Mouse (Mus musculus) liver, embryonic 11.5 days (tissue): ENCODE measurements around the gene Ffar2. TPM values are rescaled to one million over a fixed set of nuclear protein-coding genes. Genes with fewer than 3 reads are reported as not detected.

Experiments used
- ATAC-seq: fragments of 200-750 bp; cut with Nextera tagmentation; replicated peaks from 2 replicates; pipeline ENCODE4 v1.8.0; 2017; ENCODE audit warnings: moderate number of reproducible peaks, mild to moderate bottlenecking, moderate TSS enrichment, moderate library complexity; ENCODE audit not compliant: low FRiP score
- DNase-seq: peaks from one replicate; pipeline ENCODE4 v3.0.0-alpha.2; 2017; ENCODE audit warnings: low spot score
- H3K27ac ChIP-seq: fragments of 300-500 bp; sonication (generic); 2 replicates; pipeline ENCODE4 v1.5.1; 2014; ENCODE audit warnings: mild to moderate bottlenecking, low read depth, low read length, control low read depth
- H3K27me3 ChIP-seq: fragments of 300-500 bp; sonication (generic); replicated peaks from 2 replicates; pipeline ENCODE4 v1.6.1; 2014; ENCODE audit warnings: low read length, mixed read lengths; ENCODE audit not compliant: control insufficient read depth, insufficient read depth
- H3K36me3 ChIP-seq: fragments of 300-500 bp; sonication (generic); 2 replicates; pipeline ENCODE4 v1.6.1; 2014; ENCODE audit warnings: mild to moderate bottlenecking, low read length, moderate library complexity, mixed read lengths; ENCODE audit not compliant: control insufficient read depth, insufficient read depth
- H3K4me1 ChIP-seq: fragments of 300-500 bp; sonication (generic); replicated peaks from 2 replicates; pipeline ENCODE4 v1.6.1; 2014; ENCODE audit warnings: low read length, mixed read lengths; ENCODE audit not compliant: control insufficient read depth, insufficient read depth
- H3K4me2 ChIP-seq: fragments of 300-500 bp; sonication (generic); 2 replicates; pipeline ENCODE4 v1.6.1; 2014; ENCODE audit warnings: mild to moderate bottlenecking, control low read depth, moderate library complexity
- H3K4me3 ChIP-seq: fragments of 300-500 bp; sonication (generic); 2 replicates; pipeline ENCODE4 v1.5.1; 2014; ENCODE audit warnings: low read depth, low read length, control low read depth
- H3K9ac ChIP-seq: fragments of 300-500 bp; sonication (generic); 2 replicates; pipeline ENCODE4 v1.6.1; 2014; ENCODE audit warnings: low read depth, low read length, control low read depth
- H3K9me3 ChIP-seq: fragments of 300-500 bp; sonication (generic); 2 replicates; pipeline ENCODE4 v1.6.1; 2016; ENCODE audit warnings: low read length, inconsistent platforms, mixed read lengths; ENCODE audit not compliant: control insufficient read depth
- WGBS: fragments of 180-500 bp; shearing (Covaris S2); extraction: QIAGEN DNeasy Blood & Tissue Kit; methylation state at CpG from one replicate; pipeline ENCODE4 v1.1.7; 2014; 5-methylcytosine and 5-hydroxymethylcytosine counted together
- polyA plus RNA-seq: library from polyadenylated mRNA; unstranded; fragments of >200 nt; fragmentation: Nextera tagmentation; extraction: Ambion mirVana; gene quantifications from 2 replicates; pipeline ENCODE4 v1.2.1, GENCODE M21; 2014

Ffar2 gene
- polyA plus RNA-seq, 1 experiment from 2014 or later, result 0.47 TPM

DNA sequence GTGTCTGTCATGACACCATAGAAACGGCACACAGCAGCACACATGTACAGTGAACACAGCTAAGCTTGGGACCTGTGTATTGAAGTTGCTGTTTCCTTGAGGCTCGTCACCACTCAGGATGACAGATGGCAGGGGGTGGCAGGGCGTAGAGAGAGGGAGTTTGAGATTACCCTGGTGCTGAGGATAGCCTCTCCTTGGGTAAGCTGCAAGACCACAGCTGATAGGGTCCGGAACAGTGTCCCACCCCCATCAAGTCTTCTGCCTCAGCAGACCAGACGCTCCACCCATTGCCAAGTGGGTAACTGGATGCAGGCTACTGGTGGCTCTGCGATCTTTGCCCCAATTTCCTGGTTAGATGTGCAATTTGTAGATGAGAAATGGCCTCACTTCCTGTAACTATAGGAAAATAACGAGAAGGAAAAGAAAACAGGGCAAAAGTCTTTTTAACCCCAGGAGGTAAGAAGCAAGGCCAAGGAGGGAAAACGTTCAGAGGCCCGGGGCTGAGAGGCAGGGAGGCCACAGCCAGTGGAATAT, 11.8 kb downstream of the Ffar2 start:
- Histone ChIP-seq H3K27me3 (no peaks in the 10 kb centered on the region), H3K9ac (no peak overlapping the region), H3K36me3 (no peaks in the 10 kb centered on the region), H3K4me3 (no peak overlapping the region), H3K4me2 (peak overlapping the region; percentile 10), H3K27ac (peak overlapping the region; percentile 68), H3K4me1 (peaks cover 9% of the 10 kb centered on the region), H3K9me3 (no peaks in the 10 kb centered on the region)
- no peak for DNase-seq
- peak; percentile 58 for ATAC-seq
- WGBS, result 24% methylated on average over 9 of the region's 9 CpGs

GRCm38 (mm10) chr7:30810319-30810718, 13.3 kb downstream of the Ffar2 start:
- 51% methylated on average over 6 of the region's 6 CpGs for WGBS
- Histone ChIP-seq H3K4me1 (peaks cover 9% of the 10 kb centered on the region), H3K4me3 (no peak overlapping the region), H3K27me3 (no peaks in the 10 kb centered on the region), H3K9ac (no peak overlapping the region), H3K36me3 (no peaks in the 10 kb centered on the region), H3K27ac (no peak overlapping the region), H3K9me3 (no peaks in the 10 kb centered on the region), H3K4me2 (no peak overlapping the region)
- ATAC-seq, result no peak
- no peak for DNase-seq

DNA sequence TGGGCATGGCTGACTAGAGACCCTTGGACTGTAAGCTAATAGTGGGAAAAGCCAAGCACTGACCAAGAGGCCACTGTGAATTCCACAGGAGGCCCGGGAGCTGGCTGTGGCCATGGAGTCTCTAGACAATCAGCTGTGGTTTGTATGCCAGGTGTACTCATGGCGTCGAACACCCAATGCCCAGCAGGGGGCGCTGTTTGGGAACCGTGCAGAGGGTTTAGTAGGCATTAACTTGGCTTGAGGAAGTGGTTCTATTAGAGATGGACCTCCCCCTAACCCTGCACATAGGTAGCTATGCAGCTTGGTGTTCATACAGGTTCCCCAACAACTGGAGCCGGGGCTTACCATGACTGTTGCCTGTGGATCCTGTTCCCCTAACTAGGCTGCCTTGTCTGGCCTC, 17.7 kb downstream of the Ffar2 start:
- 47% methylated on average over 6 of the region's 6 CpGs for WGBS
- DNase-seq, result no peak
- Histone ChIP-seq H3K9me3 (no peaks in the 10 kb centered on the region), H3K27me3 (no peaks in the 10 kb centered on the region), H3K4me3 (no peak overlapping the region), H3K4me2 (no peak overlapping the region), H3K9ac (no peak overlapping the region), H3K4me1 (no peaks in the 10 kb centered on the region), H3K36me3 (no peaks in the 10 kb centered on the region), H3K27ac (no peak overlapping the region)
- ATAC-seq, result no peak

GRCm38 (mm10) chr7:30804026-30804715, 19.4 kb downstream of the Ffar2 start:
- no peak overlapping the region for H3K4me3 ChIP-seq
- H3K9me3 ChIP-seq, result peaks cover 8% of the 10 kb centered on the region
- no peak overlapping the region for H3K4me2 ChIP-seq
- H3K27me3 ChIP-seq, result no peaks in the 10 kb centered on the region
- no peak overlapping the region for H3K9ac ChIP-seq
- no peak overlapping the region for H3K27ac ChIP-seq
- no peaks in the 10 kb centered on the region for H3K4me1 ChIP-seq
- WGBS, result 80% methylated on average over 9 of the region's 9 CpGs
- no peak for ATAC-seq
- DNase-seq, result no peak
- H3K36me3 ChIP-seq, result no peaks in the 10 kb centered on the region

GRCm38 (mm10) chr7:30803256-30803655, 20.3 kb downstream of the Ffar2 start:
- Histone ChIP-seq H3K4me1 (no peaks in the 10 kb centered on the region), H3K9me3 (peaks cover 8% of the 10 kb centered on the region), H3K4me2 (no peak overlapping the region), H3K27ac (no peak overlapping the region), H3K9ac (no peak overlapping the region), H3K27me3 (no peaks in the 10 kb centered on the region), H3K4me3 (no peak overlapping the region), H3K36me3 (no peaks in the 10 kb centered on the region)
- 90% methylated on average over 3 of the region's 3 CpGs for WGBS
- DNase-seq (no peak), ATAC-seq (no peak)

- H3K9ac ChIP-seq, result no peak overlapping the region
- H3K4me1 ChIP-seq, result no peaks in the 10 kb centered on the region
- H3K4me2 ChIP-seq, result no peak overlapping the region
- H3K36me3 ChIP-seq, result no peaks in the 10 kb centered on the region
- peaks cover 8% of the 10 kb centered on the region for H3K9me3 ChIP-seq
- no peak overlapping the region for H3K27ac ChIP-seq
- no peaks in the 10 kb centered on the region for H3K27me3 ChIP-seq
- ATAC-seq, result no peak
- DNase-seq, result no peak
- H3K4me3 ChIP-seq, result no peak overlapping the region
Observed at GRCm38 (mm10) chr7:30800653-30801052, 22.9 kb downstream of the Ffar2 start.

GRCm38 (mm10) chr7:30796790-30797189, 26.8 kb downstream of the Ffar2 start:
- H3K4me2 ChIP-seq, result no peak overlapping the region
- ATAC-seq (no peak), DNase-seq (no peak)
- no peaks in the 10 kb centered on the region for H3K27me3 ChIP-seq
- no peaks in the 10 kb centered on the region for H3K4me1 ChIP-seq
- H3K4me3 ChIP-seq, result no peak overlapping the region
- WGBS, result 85% methylated on average over 1 of the region's 1 CpGs
- no peaks in the 10 kb centered on the region for H3K36me3 ChIP-seq
- H3K27ac ChIP-seq, result no peak overlapping the region
- H3K9ac ChIP-seq, result no peak overlapping the region
- H3K9me3 ChIP-seq, result peaks cover 8% of the 10 kb centered on the region

DNA sequence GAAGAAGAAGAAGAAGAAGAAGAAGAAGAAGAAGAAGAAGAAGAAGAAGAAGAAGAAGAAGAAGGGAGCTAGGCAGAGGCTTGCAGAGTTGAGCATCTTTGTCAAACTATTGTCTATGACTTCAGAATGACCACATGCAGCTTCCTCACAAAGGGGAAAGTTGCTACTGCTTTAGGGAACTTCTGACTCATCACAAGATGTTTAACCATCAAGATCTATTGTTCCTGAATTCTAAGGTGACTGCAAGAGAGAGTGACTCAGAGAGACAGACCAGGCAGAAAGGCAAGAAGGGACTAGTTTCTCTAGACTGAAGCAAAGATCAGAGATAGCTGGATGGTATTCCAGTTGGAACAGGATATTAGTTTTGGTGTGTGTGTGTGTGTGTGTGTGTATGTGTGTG, 28.7 kb downstream of the Ffar2 start:
- H3K9me3 ChIP-seq, result no peaks in the 10 kb centered on the region; the same call in 1 of the 2 replicates
- ATAC-seq, result no peak
- no peaks in the 10 kb centered on the region for H3K4me1 ChIP-seq
- H3K4me3 ChIP-seq, result no peak overlapping the region
- H3K4me2 ChIP-seq, result no peak overlapping the region
- no peak overlapping the region for H3K27ac ChIP-seq
- no peak for DNase-seq
- no peaks in the 10 kb centered on the region for H3K27me3 ChIP-seq
- no peak overlapping the region for H3K9ac ChIP-seq
- no peaks in the 10 kb centered on the region for H3K36me3 ChIP-seq

DNA sequence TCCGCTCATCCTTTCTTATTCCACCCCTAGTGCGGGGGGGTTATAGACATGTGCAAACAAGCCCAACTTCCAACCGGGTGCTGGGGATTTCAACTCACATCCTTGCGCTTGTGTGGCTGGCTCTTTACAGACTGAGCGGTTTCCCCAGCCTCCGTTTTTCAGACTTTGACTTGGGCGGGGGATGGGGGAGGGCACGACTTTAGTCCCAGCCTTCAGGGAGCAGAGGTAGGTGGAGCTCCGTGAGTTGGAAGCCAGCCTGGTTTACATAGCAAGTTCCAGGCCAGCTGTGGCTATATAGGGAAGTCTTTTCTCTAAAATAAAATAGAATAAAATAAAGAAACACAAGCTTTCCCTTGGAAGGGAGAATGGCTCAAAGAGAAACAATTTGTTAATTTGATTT, 31.7 kb downstream of the Ffar2 start:
- DNase-seq, result no peak
- no peaks in the 10 kb centered on the region for H3K4me1 ChIP-seq
- no peaks in the 10 kb centered on the region for H3K36me3 ChIP-seq
- no peak overlapping the region for H3K27ac ChIP-seq
- H3K4me3 ChIP-seq, result no peak overlapping the region
- no peaks in the 10 kb centered on the region for H3K9me3 ChIP-seq
- no peak for ATAC-seq
- 14% methylated on average over 9 of the region's 9 CpGs for WGBS
- H3K27me3 ChIP-seq, result peaks cover 2% of the 10 kb centered on the region; the same call in 1 of the 2 replicates
- no peak overlapping the region for H3K4me2 ChIP-seq
- no peak overlapping the region for H3K9ac ChIP-seq
